Mouse (Mus musculus) erythroblast, embryonic 14.5 days (primary cell): ENCODE data around the gene Zfp729b.

Source experiments
- GATA1 ChIP-seq: IDR thresholded peaks from 2 replicates; pipeline ENCODE4 v1.6.1; 2012; ENCODE audit warnings: low read length, inconsistent platforms, mixed read lengths
- TAL1 ChIP-seq: IDR thresholded peaks from 3 replicates; pipeline ENCODE4 v1.6.1; 2012; ENCODE audit warnings: low read length, inconsistent platforms, mixed read lengths

GRCm38 (mm10) chr13:67609066-67609876, at the start of gene Zfp729b:
- TF ChIP-seq GATA1 = no peak
- TF ChIP-seq TAL1 = no peak
